Mouse (Mus musculus) neural tube, embryonic 15.5 days (tissue): Measurements from ENCODE around the gene Togaram2. TPM values are rescaled to one million over a fixed set of nuclear protein-coding genes. Genes with fewer than 3 reads are reported as not detected.

Source experiments
- ATAC-seq: fragments of 200-750 bp; cut with Nextera tagmentation; 2 replicates; pipeline ENCODE4 v1.8.0; 2017; ENCODE audit warnings: mild to moderate bottlenecking, moderate TSS enrichment, moderate library complexity; ENCODE audit not compliant: low FRiP score
- H3K27ac ChIP-seq: fragments of 300-500 bp; sonication (generic); replicated peaks from 2 replicates; pipeline ENCODE4 v1.5.1; 2015; ENCODE audit warnings: mild to moderate bottlenecking, inconsistent platforms
- H3K27me3 ChIP-seq: fragments of 300-500 bp; sonication (generic); replicated peaks from 2 replicates; pipeline ENCODE4 v1.6.1; 2015; ENCODE audit warnings: inconsistent platforms
- H3K36me3 ChIP-seq: fragments of 300-500 bp; sonication (generic); 2 replicates; pipeline ENCODE4 v1.6.1; 2015; ENCODE audit warnings: inconsistent platforms
- H3K4me1 ChIP-seq: fragments of 300-500 bp; sonication (generic); 2 replicates; pipeline ENCODE4 v1.6.1; 2015; ENCODE audit warnings: inconsistent platforms
- H3K4me2 ChIP-seq: fragments of 300-500 bp; sonication (generic); 2 replicates; pipeline ENCODE4 v1.6.1; 2015; ENCODE audit warnings: inconsistent platforms, mild to moderate bottlenecking, moderate library complexity
- H3K4me3 ChIP-seq: fragments of 300-500 bp; sonication (generic); replicated peaks from 2 replicates; pipeline ENCODE4 v1.5.1; 2015; ENCODE audit warnings: mild to moderate bottlenecking, inconsistent platforms
- H3K9ac ChIP-seq: fragments of 300-500 bp; sonication (generic); replicated peaks from 2 replicates; pipeline ENCODE4 v1.6.1; 2015; ENCODE audit warnings: mild to moderate bottlenecking, inconsistent platforms
- H3K9me3 ChIP-seq: fragments of 300-500 bp; sonication (generic); replicated peaks from 2 replicates; pipeline ENCODE4 v1.6.1; 2016; ENCODE audit warnings: inconsistent platforms
- WGBS: fragments of 180-500 bp; shearing (Covaris S2); methylation state at CpG from one replicate; pipeline ENCODE4 v1.1.7; 2015; ENCODE audit warnings: mixed read lengths; 5-methylcytosine and 5-hydroxymethylcytosine counted together
- polyA plus RNA-seq: library from polyadenylated mRNA; unstranded; fragments of >200 nt; fragmentation: Nextera tagmentation; extraction: Ambion mirVana; gene quantifications from 2 replicates; pipeline ENCODE4 v1.2.1, GENCODE M21; 2015

Togaram2 gene
- polyA plus RNA-seq, 1 experiment from 2014 or later, result 1.2 TPM

GRCm38 (mm10) chr17:71658666-71659065 lies 14.4 kb upstream of the Togaram2 start:
- WGBS, result 91% methylated on average over 10 of the region's 10 CpGs
- Histone ChIP-seq H3K4me1 (peaks cover 5% of the 10 kb centered on the region; the same call in 1 of the 2 replicates), H3K27ac (no peak overlapping the region), H3K9ac (no peak overlapping the region), H3K9me3 (no peaks in the 10 kb centered on the region), H3K27me3 (no peaks in the 10 kb centered on the region), H3K36me3 (peaks cover 24% of the 10 kb centered on the region), H3K4me2 (no peak overlapping the region), H3K4me3 (no peak overlapping the region)
- ATAC-seq, result no peak

GRCm38 (mm10) chr17:71660390-71660789 lies 12.7 kb upstream of the Togaram2 start:
- Histone ChIP-seq H3K36me3 (peaks cover 18% of the 10 kb centered on the region), H3K4me1 (peaks cover 5% of the 10 kb centered on the region; the same call in 1 of the 2 replicates), H3K27me3 (no peaks in the 10 kb centered on the region), H3K4me2 (no peak overlapping the region), H3K4me3 (no peak overlapping the region), H3K27ac (no peak overlapping the region), H3K9ac (no peak overlapping the region), H3K9me3 (no peaks in the 10 kb centered on the region)
- WGBS, result 26% methylated on average over 1 of the region's 1 CpGs
- ATAC-seq, result no peak

GRCm38 (mm10) chr17:71662751-71663250 lies 10.3 kb upstream of the Togaram2 start:
- H3K27me3 ChIP-seq, result no peaks in the 10 kb centered on the region
- no peaks in the 10 kb centered on the region for H3K9me3 ChIP-seq
- 11% methylated on average over 21 of the region's 21 CpGs for WGBS
- 0 out of 2 replicates have a peak overlapping the region, but pooled peaks have one; percentile 23 for H3K9ac ChIP-seq
- H3K4me2 ChIP-seq, result peak overlapping the region; percentile 64
- no peak overlapping the region for H3K27ac ChIP-seq
- peak overlapping the region; percentile 24 for H3K4me3 ChIP-seq
- peaks cover 4% of the 10 kb centered on the region for H3K36me3 ChIP-seq
- peaks cover 5% of the 10 kb centered on the region; the same call in 1 of the 2 replicates for H3K4me1 ChIP-seq
- ATAC-seq, result peak; percentile 90

GRCm38 (mm10) chr17:71663491-71663890 lies 9.6 kb upstream of the Togaram2 start:
- Histone ChIP-seq H3K4me1 (peaks cover 5% of the 10 kb centered on the region; the same call in 1 of the 2 replicates), H3K4me2 (no peak overlapping the region), H3K36me3 (no peaks in the 10 kb centered on the region; the same call in 1 of the 2 replicates), H3K9me3 (no peaks in the 10 kb centered on the region), H3K27ac (no peak overlapping the region), H3K4me3 (no peak overlapping the region), H3K27me3 (no peaks in the 10 kb centered on the region), H3K9ac (no peak overlapping the region)
- no peak for ATAC-seq
- WGBS, result 86% methylated on average over 6 of the region's 6 CpGs

GRCm38 (mm10) chr17:71664172-71664571 lies 8.9 kb upstream of the Togaram2 start:
- WGBS, result 69% methylated on average over 1 of the region's 1 CpGs

GRCm38 (mm10) chr17:71665201-71665600 lies 7.9 kb upstream of the Togaram2 start:
- ATAC-seq, result no peak
- Histone ChIP-seq H3K4me1 (peaks cover 5% of the 10 kb centered on the region; the same call in 1 of the 2 replicates), H3K27ac (no peak overlapping the region), H3K9me3 (no peaks in the 10 kb centered on the region), H3K36me3 (no peaks in the 10 kb centered on the region), H3K4me3 (no peak overlapping the region), H3K9ac (no peak overlapping the region), H3K4me2 (no peak overlapping the region), H3K27me3 (no peaks in the 10 kb centered on the region)
- 90% methylated on average over 4 of the region's 4 CpGs for WGBS

More at GRCm38 (mm10) chr17:71664172-71664571, 8.9 kb upstream of the Togaram2 start:
- ATAC-seq, result no peak
- Histone ChIP-seq H3K36me3 (no peaks in the 10 kb centered on the region), H3K9me3 (no peaks in the 10 kb centered on the region), H3K4me1 (peaks cover 5% of the 10 kb centered on the region; the same call in 1 of the 2 replicates), H3K4me3 (no peak overlapping the region), H3K4me2 (no peak overlapping the region), H3K27ac (no peak overlapping the region), H3K27me3 (no peaks in the 10 kb centered on the region), H3K9ac (no peak overlapping the region)

GRCm38 (mm10) chr17:71669511-71669910 lies 3.5 kb upstream of the Togaram2 start:
- no peak for ATAC-seq
- H3K4me3 ChIP-seq, result no peak overlapping the region
- 81% methylated on average over 5 of the region's 5 CpGs for WGBS
- no peaks in the 10 kb centered on the region for H3K9me3 ChIP-seq
- H3K9ac ChIP-seq, result no peak overlapping the region
- H3K4me2 ChIP-seq, result no peak overlapping the region
- H3K27ac ChIP-seq, result no peak overlapping the region
- peaks cover 16% of the 10 kb centered on the region for H3K4me1 ChIP-seq
- H3K27me3 ChIP-seq, result no peaks in the 10 kb centered on the region
- H3K36me3 ChIP-seq, result no peaks in the 10 kb centered on the region

GRCm38 (mm10) chr17:71671840-71672546 lies 1.1 kb upstream of the Togaram2 start:
- WGBS, result 61% methylated on average over 17 of the region's 17 CpGs
- H3K9me3 ChIP-seq, result no peaks in the 10 kb centered on the region
- no peak overlapping the region for H3K4me3 ChIP-seq
- no peaks in the 10 kb centered on the region for H3K36me3 ChIP-seq
- H3K27me3 ChIP-seq, result no peaks in the 10 kb centered on the region
- H3K27ac ChIP-seq, result no peak overlapping the region
- no peak overlapping the region for H3K4me2 ChIP-seq
- peaks cover 23% of the 10 kb centered on the region for H3K4me1 ChIP-seq
- ATAC-seq, result no peak
- no peak overlapping the region for H3K9ac ChIP-seq

GRCm38 (mm10) chr17:71673936-71674335 lies 875 bp downstream of the Togaram2 start:
- 0 out of 2 replicates have a peak, but pooled peaks have one; percentile 43 for ATAC-seq
- Histone ChIP-seq H3K9ac (no peak overlapping the region), H3K27ac (peak overlapping the region; percentile 5; the same call in 1 of the 2 replicates), H3K4me2 (no peak overlapping the region), H3K4me1 (peaks cover 23% of the 10 kb centered on the region), H3K36me3 (no peaks in the 10 kb centered on the region), H3K9me3 (no peaks in the 10 kb centered on the region), H3K27me3 (no peaks in the 10 kb centered on the region), H3K4me3 (no peak overlapping the region)
- 57% methylated on average over 9 of the region's 9 CpGs for WGBS

- no peaks in the 10 kb centered on the region for H3K36me3 ChIP-seq
- 63% methylated on average over 18 of the region's 18 CpGs for whole genome bisulfite sequencing
- H3K9ac ChIP-seq, result no peak overlapping the region
- H3K9me3 ChIP-seq, result no peaks in the 10 kb centered on the region
- H3K4me1 ChIP-seq, result peaks cover 23% of the 10 kb centered on the region
- H3K27ac ChIP-seq, result no peak overlapping the region; the same call in 1 of the 2 replicates
- no peaks in the 10 kb centered on the region for H3K27me3 ChIP-seq
- H3K4me3 ChIP-seq, result no peak overlapping the region
- H3K4me2 ChIP-seq, result no peak overlapping the region
- ATAC-seq, result peak; percentile 11; the same call in 1 of the 2 replicates
These were observed 1.8 kb downstream of the Togaram2 start for GRCm38 (mm10) chr17:71674886-71675285.

- no peaks in the 10 kb centered on the region for H3K27me3 ChIP-seq
- no peak overlapping the region for H3K27ac ChIP-seq
- H3K4me3 ChIP-seq, result no peak overlapping the region
- H3K36me3 ChIP-seq, result no peaks in the 10 kb centered on the region
- H3K9ac ChIP-seq, result no peak overlapping the region
- H3K4me2 ChIP-seq, result no peak overlapping the region
- WGBS, result 87% methylated on average over 14 of the region's 14 CpGs
- H3K9me3 ChIP-seq, result no peaks in the 10 kb centered on the region
- no peak for ATAC-seq
- H3K4me1 ChIP-seq, result no peaks in the 10 kb centered on the region
These were observed 8.6 kb downstream of the Togaram2 start for GRCm38 (mm10) chr17:71681666-71682065.

- no peaks in the 10 kb centered on the region for H3K36me3 ChIP-seq
- H3K27me3 ChIP-seq, result no peaks in the 10 kb centered on the region
- no peak for ATAC-seq
- no peak overlapping the region for H3K4me2 ChIP-seq
- H3K9ac ChIP-seq, result no peak overlapping the region
- H3K4me1 ChIP-seq, result no peaks in the 10 kb centered on the region
- no peaks in the 10 kb centered on the region for H3K9me3 ChIP-seq
- WGBS, result 94% methylated on average over 4 of the region's 4 CpGs
- H3K4me3 ChIP-seq, result no peak overlapping the region
- H3K27ac ChIP-seq, result no peak overlapping the region
These were observed 9.3 kb downstream of the Togaram2 start for GRCm38 (mm10) chr17:71682379-71682778.
